10 mouse cellular contexts compared by ENCODE assay signal in genomic region chr1:91313251-91313650, GRCm38 (mm10). TPM values are rescaled to one million over a fixed set of nuclear protein-coding genes. Genes with fewer than 3 reads are reported as not detected.
DNase-seq lines count a peak whose midpoint lies in the region; ATAC-seq lines count a peak whose summit lies in the region.
"Had no signal": no experiment of that assay in that cellular context is flagged by ENCODE, and none has a peak within 500 bp of the region (broad histone marks: within the 10 kb centered on the region; RNA-seq: fewer than 3 reads in every experiment).

No protein-coding gene starts in this region.

- H3K4me1 ChIP-seq in embryonic facial prominence, embryonic 15.5 days, result peaks cover 11% of the 10 kb centered on the region; the same call in 1 of the 2 replicates
- H3K4me1 ChIP-seq in intestine, embryonic 15.5 days (replicated peaks), result no peaks in the 10 kb centered on the region
- peaks cover 8% of the 10 kb centered on the region; the same call in 1 of the 2 replicates for H3K4me1 ChIP-seq in stomach, embryonic 16.5 days (ENCODE audit: control insufficient read depth, insufficient read depth, low read length)
- no peaks in the 10 kb centered on the region for H3K4me1 ChIP-seq in liver, embryonic 11.5 days (replicated peaks; ENCODE audit: control insufficient read depth, insufficient read depth, low read length)

- peak overlapping the region; percentile 55; the same call in 1 of the 2 replicates for H3K27ac ChIP-seq in embryonic facial prominence, embryonic 15.5 days (replicated peaks)
- peak overlapping the region; percentile 45; the same call in 1 of the 2 replicates for H3K27ac ChIP-seq in intestine, embryonic 15.5 days
- peak overlapping the region; percentile 68 for H3K27ac ChIP-seq in stomach, embryonic 16.5 days (ENCODE audit: low read length)
- H3K27ac ChIP-seq in liver, embryonic 11.5 days (ENCODE audit: low read depth, low read length), result no peak overlapping the region
- H3K27ac ChIP-seq: neural tube, embryonic 12.5 days had no signal

- peaks cover 29% of the 10 kb centered on the region for H3K36me3 ChIP-seq in embryonic facial prominence, embryonic 15.5 days
- peaks cover 10% of the 10 kb centered on the region for H3K36me3 ChIP-seq in intestine, embryonic 15.5 days
- H3K36me3 ChIP-seq in stomach, embryonic 16.5 days (ENCODE audit: control insufficient read depth, insufficient read depth, low read length), result 0 out of 2 replicates have a peak, but pooled peaks cover 8% of the 10 kb centered on the region
- H3K36me3 ChIP-seq in liver, embryonic 11.5 days (ENCODE audit: control insufficient read depth, insufficient read depth, low read length), result peaks cover 22% of the 10 kb centered on the region; the same call in 1 of the 2 replicates

- ATAC-seq in embryonic facial prominence, embryonic 15.5 days (ENCODE audit: insufficient number of reproducible peaks, low FRiP score, low TSS enrichment, low read depth), result no peak
- peak; percentile 22; the same call in 1 of the 2 replicates for ATAC-seq in intestine, embryonic 15.5 days
- ATAC-seq in stomach, embryonic 16.5 days (ENCODE audit: insufficient read depth, low FRiP score), result peak; percentile 54; the same call in 1 of the 2 replicates
- ATAC-seq in liver, embryonic 11.5 days (replicated peaks; ENCODE audit: low FRiP score), result no peak

- H3K4me3 ChIP-seq in embryonic facial prominence, embryonic 15.5 days (replicated peaks), result no peak overlapping the region
- H3K4me3 ChIP-seq in intestine, embryonic 15.5 days (replicated peaks), result no peak overlapping the region
- H3K4me3 ChIP-seq in stomach, embryonic 16.5 days (replicated peaks; ENCODE audit: low read length), result no peak overlapping the region
- no peak overlapping the region for H3K4me3 ChIP-seq in liver, embryonic 11.5 days (ENCODE audit: low read depth, low read length)
- H3K4me3 ChIP-seq: neural tube, embryonic 12.5 days had no signal

- WGBS in embryonic facial prominence, embryonic 15.5 days, result 19% methylated on average over 5 of the region's 5 CpGs
- 38% methylated on average over 5 of the region's 5 CpGs for WGBS in intestine, embryonic 15.5 days
- 21% methylated on average over 5 of the region's 5 CpGs for WGBS in stomach, embryonic 16.5 days
- 65% methylated on average over 5 of the region's 5 CpGs for WGBS in liver, embryonic 11.5 days

- peak; percentile 49 for DNase-seq in retina, postnatal 1 day
- no peak for DNase-seq in retina, embryonic 14.5 days (ENCODE audit: low spot score)
- DNase-seq in liver, embryonic 11.5 days (ENCODE audit: low spot score), result no peak
- no peak for DNase-seq in layer of hippocampus, adult 9-11 months
- no peak for DNase-seq in c-Kit-positive CD71-positive TER-119-positive erythroid progenitor cells, embryonic 14.5 days (ENCODE audit: low spot score)
- DNase-seq: cerebellum, adult 8-10 months had no signal

- no peak overlapping the region for H3K4me2 ChIP-seq in embryonic facial prominence, embryonic 15.5 days (replicated peaks)
- no peak overlapping the region; the same call in 1 of the 2 replicates for H3K4me2 ChIP-seq in intestine, embryonic 15.5 days (replicated peaks)
- H3K4me2 ChIP-seq in stomach, embryonic 16.5 days (ENCODE audit: low read depth, low read length), result no peak overlapping the region
- no peak overlapping the region for H3K4me2 ChIP-seq in liver, embryonic 11.5 days
- H3K4me2 ChIP-seq: neural tube, embryonic 12.5 days had no signal

- H3K9ac ChIP-seq in embryonic facial prominence, embryonic 15.5 days, result no peak overlapping the region
- no peak overlapping the region for H3K9ac ChIP-seq in intestine, embryonic 15.5 days
- H3K9ac ChIP-seq in stomach, embryonic 16.5 days (ENCODE audit: low read length), result 0 out of 2 replicates have a peak overlapping the region, but pooled peaks have one; percentile 13
- no peak overlapping the region for H3K9ac ChIP-seq in liver, embryonic 11.5 days (ENCODE audit: low read depth, low read length)
- H3K9ac ChIP-seq: neural tube, embryonic 12.5 days had no signal

- H3K27me3 ChIP-seq in embryonic facial prominence, embryonic 15.5 days, result no peaks in the 10 kb centered on the region; the same call in 1 of the 2 replicates
- no peaks in the 10 kb centered on the region for H3K27me3 ChIP-seq in intestine, embryonic 15.5 days (replicated peaks)
- H3K27me3 ChIP-seq in stomach, embryonic 16.5 days (ENCODE audit: control insufficient read depth, insufficient read depth, low read length), result no peaks in the 10 kb centered on the region
- H3K27me3 ChIP-seq in liver, embryonic 11.5 days (replicated peaks; ENCODE audit: control insufficient read depth, insufficient read depth, low read length), result no peaks in the 10 kb centered on the region
- H3K27me3 ChIP-seq: neural tube, embryonic 12.5 days had no signal

- H3K9me3 ChIP-seq in embryonic facial prominence, embryonic 15.5 days (replicated peaks), result no peaks in the 10 kb centered on the region
- H3K9me3 ChIP-seq in intestine, embryonic 15.5 days, result no peaks in the 10 kb centered on the region
- no peaks in the 10 kb centered on the region for H3K9me3 ChIP-seq in stomach, embryonic 16.5 days (replicated peaks; ENCODE audit: control insufficient read depth, low read length)
- no peaks in the 10 kb centered on the region for H3K9me3 ChIP-seq in liver, embryonic 11.5 days (ENCODE audit: control insufficient read depth, low read length)
- H3K9me3 ChIP-seq: neural tube, embryonic 12.5 days had no signal

RNA-seq across cellular contexts. Expression of gene Espnl, which starts 8.6 kb away (rescaled TPM):
- polyA plus RNA-seq in embryonic facial prominence, embryonic 15.5 days (2015; fragmentation: Nextera tagmentation; extraction: Ambion mirVana), result 0.04 TPM in 1 of 2 replicates, not detected in the other
- 0.04 TPM in 2 replicates for polyA plus RNA-seq in intestine, embryonic 15.5 days (2015; fragmentation: Nextera tagmentation; extraction: Ambion mirVana)
- 0.03 TPM in 1 of 2 replicates, not detected in the other for polyA plus RNA-seq in stomach, embryonic 16.5 days (2015; fragmentation: Nextera tagmentation; extraction: Ambion mirVana)
- 0.05 and 0.10 TPM in 2 replicates for polyA plus RNA-seq in liver, embryonic 11.5 days (2014; fragmentation: Nextera tagmentation; extraction: Ambion mirVana)

RNA-seq across cellular contexts. Expression of gene Scly, which starts 15.1 kb away (rescaled TPM):
- 12.7 and 14.0 TPM in 2 replicates for polyA plus RNA-seq in embryonic facial prominence, embryonic 15.5 days (2015; fragmentation: Nextera tagmentation; extraction: Ambion mirVana)
- 18.6 and 21.7 TPM in 2 replicates for polyA plus RNA-seq in intestine, embryonic 15.5 days (2015; fragmentation: Nextera tagmentation; extraction: Ambion mirVana)
- 18.1 and 18.2 TPM in 2 replicates for polyA plus RNA-seq in stomach, embryonic 16.5 days (2015; fragmentation: Nextera tagmentation; extraction: Ambion mirVana)
- polyA plus RNA-seq in liver, embryonic 11.5 days (2014; fragmentation: Nextera tagmentation; extraction: Ambion mirVana), result 36.9 and 37.0 TPM in 2 replicates

RNA-seq across cellular contexts. Expression of gene Klhl30, which starts 37.6 kb away (rescaled TPM):
- polyA plus RNA-seq in embryonic facial prominence, embryonic 15.5 days (2015; fragmentation: Nextera tagmentation; extraction: Ambion mirVana), result 4.4 and 6.3 TPM in 2 replicates
- 0.44 and 0.53 TPM in 2 replicates for polyA plus RNA-seq in intestine, embryonic 15.5 days (2015; fragmentation: Nextera tagmentation; extraction: Ambion mirVana)
- polyA plus RNA-seq in stomach, embryonic 16.5 days (2015; fragmentation: Nextera tagmentation; extraction: Ambion mirVana), result 0.37 and 2.6 TPM in 2 replicates
- polyA plus RNA-seq in liver, embryonic 11.5 days (2014; fragmentation: Nextera tagmentation; extraction: Ambion mirVana), result 0.17 and 0.64 TPM in 2 replicates

RNA-seq across cellular contexts. Expression of gene Erfe, which starts 53.0 kb away (rescaled TPM):
- polyA plus RNA-seq in embryonic facial prominence, embryonic 15.5 days (2015; fragmentation: Nextera tagmentation; extraction: Ambion mirVana), result 2.2 and 2.4 TPM in 2 replicates
- 9.5 and 10.0 TPM in 2 replicates for polyA plus RNA-seq in intestine, embryonic 15.5 days (2015; fragmentation: Nextera tagmentation; extraction: Ambion mirVana)
- 2.1 and 3.6 TPM in 2 replicates for polyA plus RNA-seq in stomach, embryonic 16.5 days (2015; fragmentation: Nextera tagmentation; extraction: Ambion mirVana)
- polyA plus RNA-seq in liver, embryonic 11.5 days (2014; fragmentation: Nextera tagmentation; extraction: Ambion mirVana), result 3.1 and 4.1 TPM in 2 replicates

Comparison
In these comparisons a context has a peak if more than half of its experiments do, and no peak if none do; other contexts are left out.
1. ATAC-seq: peak in intestine, embryonic 15.5 days (single experiment) and stomach, embryonic 16.5 days (single experiment); none in embryonic facial prominence, embryonic 15.5 days (single experiment) and liver, embryonic 11.5 days (single experiment).